Mouse (Mus musculus): Measurements from ENCODE around the gene Zfp867.
A peak's percentile ranks its signal among the peaks of the same experiment; 100 is the strongest.

DNA sequence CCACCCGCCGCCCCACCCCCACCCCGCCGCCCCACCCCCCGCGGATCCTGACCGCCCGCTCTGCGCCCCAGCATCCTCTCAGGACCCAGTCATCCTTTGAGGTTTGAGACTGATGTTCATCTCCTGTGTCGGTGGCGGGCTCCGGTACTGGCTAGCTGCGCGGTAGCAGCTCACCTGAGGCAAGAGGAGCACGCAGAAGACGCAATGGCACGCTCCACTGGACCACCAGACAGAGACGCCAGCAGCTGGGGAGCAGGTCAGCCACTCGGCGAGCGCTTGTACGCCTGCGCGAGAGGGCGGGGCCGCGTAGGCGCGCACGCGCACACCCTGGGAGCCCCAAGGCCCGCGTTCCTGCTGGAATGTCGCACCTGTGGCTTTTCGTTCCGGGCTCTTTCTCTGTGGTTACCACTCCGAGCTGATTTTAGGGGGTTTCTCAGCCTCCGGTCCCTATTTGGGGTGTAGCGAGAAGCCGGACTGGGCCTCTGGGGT is 22.5 kb downstream of the Zfp867 start, which contains the start of gene Jmjd4:
- no peak for TF ChIP-seq CTCF (IDR thresholded peaks at IDR 0.05; ENCODE audit: control insufficient read depth, insufficient read depth, insufficient replicate concordance, low read depth, low read length)
- TF ChIP-seq POLR2A (IDR thresholded peaks at IDR 0.05; ENCODE audit: control insufficient read depth, low read depth, low read length) = peak; percentile 66
